In genomic region chr11:32233895-32234294, GRCm38 (mm10) we compare ENCODE assay signal across 13 mouse cellular contexts. TPM values are rescaled to one million over a fixed set of nuclear protein-coding genes. Genes with fewer than 3 reads are reported as not detected.
DNase-seq lines count a peak whose midpoint lies in the region.
"Had no signal": no experiment of that assay in that cellular context is flagged by ENCODE, and none has a peak within 500 bp of the region (broad histone marks: within the 10 kb centered on the region; RNA-seq: fewer than 3 reads in every experiment).

No protein-coding gene starts in this region.

- DNase-seq in gastrocnemius, postnatal 14 days: peak; percentile 44
- DNase-seq in gastrocnemius, postnatal 36 days: no peak
- peak; percentile 12 for DNase-seq in kidney, postnatal 10 days
- DNase-seq in kidney, postnatal 36 days: no peak
- peak; percentile 75 to 78 for DNase-seq in right cerebral cortex, postnatal 10 days (ENCODE audit: low spot score in 2 of 2)
- no peak for DNase-seq in right cerebral cortex, adult 18-20 months
- DNase-seq in layer of hippocampus, postnatal 10 days (ENCODE audit: low spot score in 2 of 2): peak; percentile 73 to 74
- no peak for DNase-seq in spleen, postnatal 10 days (ENCODE audit: low spot score in 2 of 2)
- DNase-seq: adrenal gland, postnatal 25 days; lung, postnatal 14 days; thymus, postnatal 14 days had no signal

- intact Hi-C loops in gastrocnemius, postnatal 14 days (cut with DNase I; ENCODE audit: low total_unique reads): no loop called here
- intact Hi-C loops in gastrocnemius, postnatal 36 days (cut with DNase I): no loop called here

RNA-seq across cellular contexts. Expression of gene Mpg, which starts 7.6 kb away (rescaled TPM):
- total RNA-seq in gastrocnemius, postnatal 14 days (2021): 1 to 10 TPM; 7.9 to 9.6 TPM
- total RNA-seq in gastrocnemius, postnatal 36 days (2021): 1 to 10 TPM; 4.5 to 5.0 TPM
- 10 to 100 TPM; 18.5 to 20.7 TPM for total RNA-seq in layer of hippocampus, postnatal 10 days (2021)

RNA-seq across cellular contexts. Expression of gene Rhbdf1, which starts 11.8 kb away (rescaled TPM):
- total RNA-seq in gastrocnemius, postnatal 14 days (2021): 10 to 100 TPM; 18.4 to 24.4 TPM
- total RNA-seq in gastrocnemius, postnatal 36 days (2021): 10 to 100 TPM; 15.6 to 19.5 TPM
- 10 to 100 TPM; 25.9 to 32.8 TPM for total RNA-seq in layer of hippocampus, postnatal 10 days (2021)

RNA-seq across cellular contexts. Expression of gene Snrnp25, which starts 28.7 kb away (rescaled TPM):
- 1 to 10 TPM; 8.6 to 8.9 TPM for total RNA-seq in gastrocnemius, postnatal 14 days (2021)
- total RNA-seq in gastrocnemius, postnatal 36 days (2021): 10 to 100 TPM in 1 of 2 experiments, 1 to 10 TPM in 1; 9.8 to 10.7 TPM
- 10 to 100 TPM; 28.3 to 29.8 TPM for total RNA-seq in layer of hippocampus, postnatal 10 days (2021)

RNA-seq across cellular contexts. Expression of gene Nprl3, which starts 33.6 kb away (rescaled TPM):
- 10 to 100 TPM; 17.8 to 19.2 TPM for total RNA-seq in gastrocnemius, postnatal 14 days (2021)
- total RNA-seq in gastrocnemius, postnatal 36 days (2021): 10 to 100 TPM; 20.2 to 26.1 TPM
- total RNA-seq in layer of hippocampus, postnatal 10 days (2021): 10 to 100 TPM; 51.7 to 58.1 TPM

RNA-seq across cellular contexts. Expression of gene Il9r, which starts 33.8 kb away (rescaled TPM):
- under 1 TPM in 1 of 2 experiments, not detected in 1; 0.31 TPM for total RNA-seq in gastrocnemius, postnatal 14 days (2021)
- total RNA-seq in gastrocnemius, postnatal 36 days (2021): not detected
- total RNA-seq in layer of hippocampus, postnatal 10 days (2021): not detected
- total RNA-seq: adrenal gland, postnatal 25 days; left cerebral cortex, postnatal 10 days; liver, adult 2 months had no signal

Comparison
In these comparisons a context has a peak if more than half of its experiments do, and no peak if none do; other contexts are left out.
1. DNase-seq: peak in gastrocnemius, postnatal 14 days (single experiment), kidney, postnatal 10 days (single experiment), right cerebral cortex, postnatal 10 days (2 of 2) and layer of hippocampus, postnatal 10 days (2 of 2); none in gastrocnemius, postnatal 36 days (0 of 2), kidney, postnatal 36 days (0 of 2), right cerebral cortex, adult 18-20 months (single experiment) and spleen, postnatal 10 days (0 of 2).